Mouse (Mus musculus) layer of hippocampus, adult 2 months (tissue): ENCODE results near the gene Defb5. TPM values are rescaled to one million over a fixed set of nuclear protein-coding genes. Genes with fewer than 3 reads are reported as not detected.
"Not testable (repeated sequence)": the region's sequence is repeated elsewhere in the genome, so short reads cannot be mapped to it uniquely, and the experiment has no call there.

ENCODE experiments used
- DNase-seq, 2 experiments: peaks; one replicate each; pipeline ENCODE4 v3.0.0; 2022; ENCODE audit warnings: low spot score in 2 of 2
- H3K27ac ChIP-seq: fragments of 200-600 bp; 2 replicates; pipeline ENCODE4 v1.8.1; 2022
- H3K4me3 ChIP-seq: fragments of 200-600 bp; 2 replicates; pipeline ENCODE4 v1.8.1; 2022; ENCODE audit warnings: mild to moderate bottlenecking
- CTCF ChIP-seq: fragments of 200-600 bp; conservative IDR thresholded peaks from 2 replicates; pipeline ENCODE4 v1.8.1; 2022; ENCODE audit warnings: antibody characterized with exemption, mild to moderate bottlenecking, moderate library complexity
- long read RNA-seq, 2 experiments: library from polyadenylated mRNA; stranded (forward); transcript quantifications; one replicate each; pipeline ENCODE4 v2.0.0; 2021; ENCODE audit warnings: borderline mapping rate in 2 of 2
- total RNA-seq, 2 experiments: library from RNA; stranded (reverse); gene quantifications; 2 replicates each; pipeline ENCODE4 v1.2.3; 2021

The Defb5 gene
- not detected for total RNA-seq
- long read RNA-seq, experiment 1, result 0 reads
- long read RNA-seq, experiment 2, result 0 reads

- DNase-seq, result no peak
- no peak for TF ChIP-seq CTCF
- Histone ChIP-seq H3K27ac (no peak within 1 kb of the TSS), H3K4me3 (no peak within 1 kb of the TSS)
Observed at GRCm38 (mm10) chr8:19247280-19247679, at the start of gene Defb5. TSS of gene Defb5 (plus strand) at chr8:19247580.

GRCm38 (mm10) chr8:19225161-19225560, 22.2 kb upstream of the Defb5 start, which contains the start of gene Defb6:
TSS of gene Defb6 (plus strand) at chr8:19225478.
- TF ChIP-seq CTCF, result no peak
- Histone ChIP-seq H3K4me3 (no peak within 1 kb of the TSS), H3K27ac (no peak within 1 kb of the TSS)
- DNase-seq, result no peak

GRCm38 (mm10) chr8:19238101-19238500, 9.3 kb upstream of the Defb5 start:
- DNase-seq, result no peak
- no peak for TF ChIP-seq CTCF
- Histone ChIP-seq H3K4me3 (no peak overlapping the region), H3K27ac (no peak overlapping the region)

GRCm38 (mm10) chr8:19239616-19240015, 7.8 kb upstream of the Defb5 start, which contains the start of gene Defb46:
TSS of gene Defb46 (plus strand) at chr8:19239916.
- TF ChIP-seq CTCF, result no peak
- DNase-seq, result no peak
- no peak within 1 kb of the TSS for H3K27ac ChIP-seq
- no peak within 1 kb of the TSS for H3K4me3 ChIP-seq

GRCm38 (mm10) chr8:19258136-19258535, 10.8 kb downstream of the Defb5 start:
- DNase-seq, result no peak
- no peak overlapping the region for H3K27ac ChIP-seq
- H3K4me3 ChIP-seq, result no peak overlapping the region
- TF ChIP-seq CTCF, result no peak

GRCm38 (mm10) chr8:19259667-19260066, 12.3 kb downstream of the Defb5 start:
- Histone ChIP-seq H3K4me3 (no peak overlapping the region), H3K27ac (no peak overlapping the region)
- no peak for TF ChIP-seq CTCF
- DNase-seq, result no peak

- H3K27ac ChIP-seq, DNase-seq, H3K4me3 ChIP-seq: not testable (repeated sequence)
Observed at GRCm38 (mm10) chr8:19293060-19293459, 45.7 kb downstream of the Defb5 start, which contains the start of gene Defb3. TSS of gene Defb3 (plus strand) at chr8:19293360.

- H3K4me3 ChIP-seq, DNase-seq, H3K27ac ChIP-seq: not testable (repeated sequence)
Observed at GRCm38 (mm10) chr8:19298361-19298760, 51.0 kb downstream of the Defb5 start.

Other genes starting within 250 kb of the Defb5 start
- not detected for gene Defb38, start 221.0 kb upstream of the Defb5 start, total RNA-seq
- gene Defb39, start 182.8 kb upstream of the Defb5 start, total RNA-seq, result not detected
- not detected for gene Defb12, start 132.7 kb upstream of the Defb5 start, total RNA-seq
- not detected for gene Defb34, start 123.8 kb upstream of the Defb5 start, total RNA-seq
- gene Gm45826, start 106.8 kb upstream of the Defb5 start, total RNA-seq, result not detected
- not detected for gene Defb14, start 53.2 kb upstream of the Defb5 start, total RNA-seq
- gene Defb4, start 48.9 kb upstream of the Defb5 start, total RNA-seq, result not detected
- gene Defb6, start 22.1 kb upstream of the Defb5 start, total RNA-seq, result not detected
- gene Defb46, start 7.7 kb upstream of the Defb5 start, total RNA-seq, result not detected
- gene Defb3, start 45.8 kb downstream of the Defb5 start, total RNA-seq, result not detected
- gene Defb8, start 200.0 kb downstream of the Defb5 start, total RNA-seq, result not detected
- not detected for gene Defb7, start 247.5 kb downstream of the Defb5 start, total RNA-seq